Mouse (Mus musculus): Measurements from ENCODE around the gene Acacb.

DNA sequence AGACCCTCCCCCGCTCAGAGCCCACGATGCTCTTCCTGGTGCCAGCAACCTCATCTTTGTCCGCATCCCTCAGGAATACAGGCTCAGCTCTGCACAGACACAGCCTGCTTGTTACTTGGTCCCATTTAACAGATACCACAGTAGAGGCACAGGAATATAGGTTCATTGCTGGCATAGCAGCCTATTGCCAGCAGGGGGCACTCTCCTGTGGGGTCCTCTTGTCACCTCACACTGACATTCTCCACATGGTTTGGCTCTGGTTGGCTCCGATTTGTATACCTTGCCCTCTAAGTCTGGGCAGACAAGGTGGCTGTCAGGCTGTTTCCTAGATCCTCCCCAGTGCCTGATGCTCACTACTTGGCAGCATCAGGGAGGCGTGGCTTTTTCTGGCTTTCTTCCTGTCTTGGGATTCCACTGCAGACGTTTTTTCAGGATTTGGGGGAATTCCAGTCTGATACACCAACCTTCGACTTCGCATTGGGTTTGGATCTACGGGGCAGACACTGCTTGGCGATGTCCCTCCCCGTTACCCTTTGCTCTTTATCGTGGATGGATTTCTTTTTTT lies 42.6 kb downstream of the Acacb start:
- TF ChIP-seq MAFK (IDR thresholded peaks at IDR 0.05; ENCODE audit: insufficient read depth, low read depth, low read length) = peak; percentile 39; the same call in 1 of the 2 replicates
- TF ChIP-seq ZNF384 (IDR thresholded peaks at IDR 0.05; ENCODE audit: low read depth, low read length) = no peak
- no peak for TF ChIP-seq HCFC1 (IDR thresholded peaks at IDR 0.05; ENCODE audit: borderline replicate concordance, insufficient read depth, low read length)
